Mouse (Mus musculus) lung, embryonic 15.5 days (tissue): ENCODE measurements around the gene Dnajb12. TPM values are rescaled to one million over a fixed set of nuclear protein-coding genes. Genes with fewer than 3 reads are reported as not detected.
A peak's percentile ranks its signal among the peaks of the same experiment; 100 is the strongest.
"Not testable (repeated sequence)": the region's sequence is repeated elsewhere in the genome, so short reads cannot be mapped to it uniquely, and the experiment has no call there.

Source experiments
- ATAC-seq: fragments of 200-750 bp; cut with Nextera tagmentation; 2 replicates; pipeline ENCODE4 v1.8.0; 2017; ENCODE audit warnings: moderate number of reproducible peaks, borderline replicate concordance; ENCODE audit not compliant: low FRiP score, low TSS enrichment; ENCODE audit errors: extremely low read depth
- H3K27ac ChIP-seq: fragments of 300-500 bp; sonication (generic); 2 replicates; pipeline ENCODE4 v1.5.1; 2015; ENCODE audit warnings: moderate library complexity, mild to moderate bottlenecking, inconsistent platforms
- H3K27me3 ChIP-seq: fragments of 300-500 bp; sonication (generic); 2 replicates; pipeline ENCODE4 v1.6.1; 2015; ENCODE audit warnings: inconsistent platforms
- H3K36me3 ChIP-seq: fragments of 300-500 bp; sonication (generic); 2 replicates; pipeline ENCODE4 v1.6.1; 2015; ENCODE audit warnings: inconsistent platforms
- H3K4me1 ChIP-seq: fragments of 300-500 bp; sonication (generic); 2 replicates; pipeline ENCODE4 v1.6.1; 2015; ENCODE audit warnings: inconsistent platforms
- H3K4me2 ChIP-seq: fragments of 300-500 bp; sonication (generic); 2 replicates; pipeline ENCODE4 v1.6.1; 2015; ENCODE audit warnings: inconsistent platforms, mild to moderate bottlenecking, moderate library complexity
- H3K4me3 ChIP-seq: fragments of 300-500 bp; sonication (generic); 2 replicates; pipeline ENCODE4 v1.5.1; 2015; ENCODE audit warnings: mild to moderate bottlenecking, inconsistent platforms
- H3K9ac ChIP-seq: fragments of 300-500 bp; sonication (generic); 2 replicates; pipeline ENCODE4 v1.6.1; 2015; ENCODE audit warnings: inconsistent platforms
- H3K9me3 ChIP-seq: fragments of 300-500 bp; sonication (generic); 2 replicates; pipeline ENCODE4 v1.6.1; 2016; ENCODE audit warnings: inconsistent platforms
- WGBS: fragments of 180-500 bp; shearing (Covaris S2); methylation state at CpG from one replicate; pipeline ENCODE4 v1.1.7; 2015; 5-methylcytosine and 5-hydroxymethylcytosine counted together
- polyA plus RNA-seq: library from polyadenylated mRNA; unstranded; fragments of >200 nt; fragmentation: Nextera tagmentation; extraction: Ambion mirVana; gene quantifications from 2 replicates; pipeline ENCODE4 v1.2.1, GENCODE M21; 2015

Dnajb12 gene
- polyA plus RNA-seq, 1 experiment from 2014 or later: 24.1 TPM

DNA sequence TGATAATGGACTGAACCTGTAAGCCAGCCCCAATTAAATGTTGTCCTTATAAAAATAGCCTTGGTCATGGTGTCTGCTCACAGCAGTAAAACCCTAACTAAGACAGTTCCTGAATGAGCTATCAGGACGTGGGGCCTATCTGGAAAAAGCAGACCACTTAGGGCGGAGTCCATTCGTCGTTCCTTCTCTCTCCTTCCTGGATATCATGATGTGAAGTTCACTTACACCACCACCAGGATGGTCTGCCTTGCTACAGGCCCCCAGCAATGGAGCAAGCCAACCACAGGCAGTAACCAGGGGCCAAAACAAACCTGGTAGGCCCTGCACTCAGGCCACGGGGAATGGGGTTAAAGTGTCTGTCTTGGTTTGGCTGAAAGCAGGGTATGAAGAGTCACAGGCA, 5.7 kb upstream of the Dnajb12 start:
- Histone ChIP-seq H3K4me2 (no peak overlapping the region), H3K36me3 (no peaks in the 10 kb centered on the region), H3K9ac (no peak overlapping the region), H3K4me3 (no peak overlapping the region), H3K27me3 (no peaks in the 10 kb centered on the region), H3K27ac (no peak overlapping the region), H3K9me3 (no peaks in the 10 kb centered on the region), H3K4me1 (peaks cover 1% of the 10 kb centered on the region)
- WGBS: 67% methylated on average over 5 of the region's 5 CpGs
- ATAC-seq: no peak

DNA sequence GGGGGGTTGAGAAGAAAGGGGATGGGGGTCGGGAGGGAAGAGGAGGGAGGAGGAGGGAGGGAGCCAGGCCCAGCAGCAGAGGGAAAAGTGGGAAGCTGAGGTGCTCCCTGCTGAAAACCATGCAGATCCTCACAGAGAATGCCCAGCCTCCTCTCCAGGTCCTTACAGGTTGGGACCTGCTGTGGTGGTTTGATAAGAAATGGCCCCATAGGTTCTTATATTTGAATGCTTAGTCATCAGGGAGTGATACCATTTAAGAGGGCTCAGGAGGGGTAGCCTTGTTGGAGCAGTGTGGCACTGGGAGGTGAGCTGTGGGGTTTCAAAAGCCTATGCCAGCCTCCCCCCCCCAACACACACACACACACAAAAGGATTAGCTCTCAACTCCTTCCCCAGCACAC, 4.0 kb upstream of the Dnajb12 start:
- H3K27me3 ChIP-seq: no peaks in the 10 kb centered on the region
- no peak overlapping the region for H3K9ac ChIP-seq
- H3K27ac ChIP-seq: no peak overlapping the region
- no peaks in the 10 kb centered on the region for H3K9me3 ChIP-seq
- H3K36me3 ChIP-seq: no peaks in the 10 kb centered on the region
- H3K4me2 ChIP-seq: no peak overlapping the region
- no peak for ATAC-seq
- WGBS: 43% methylated on average over 1 of the region's 1 CpGs
- no peak overlapping the region for H3K4me3 ChIP-seq
- H3K4me1 ChIP-seq: peaks cover 6% of the 10 kb centered on the region

GRCm38 (mm10) chr10:59876698-59877097, 2.7 kb upstream of the Dnajb12 start:
- not testable (repeated sequence) for H3K9ac ChIP-seq, H3K9me3 ChIP-seq, ATAC-seq, H3K4me2 ChIP-seq, H3K27ac ChIP-seq, H3K36me3 ChIP-seq, H3K27me3 ChIP-seq, H3K4me3 ChIP-seq
- H3K4me1 ChIP-seq: peaks cover 16% of the 10 kb centered on the region
- 86% methylated on average over 4 of the region's 4 CpGs for WGBS

DNA sequence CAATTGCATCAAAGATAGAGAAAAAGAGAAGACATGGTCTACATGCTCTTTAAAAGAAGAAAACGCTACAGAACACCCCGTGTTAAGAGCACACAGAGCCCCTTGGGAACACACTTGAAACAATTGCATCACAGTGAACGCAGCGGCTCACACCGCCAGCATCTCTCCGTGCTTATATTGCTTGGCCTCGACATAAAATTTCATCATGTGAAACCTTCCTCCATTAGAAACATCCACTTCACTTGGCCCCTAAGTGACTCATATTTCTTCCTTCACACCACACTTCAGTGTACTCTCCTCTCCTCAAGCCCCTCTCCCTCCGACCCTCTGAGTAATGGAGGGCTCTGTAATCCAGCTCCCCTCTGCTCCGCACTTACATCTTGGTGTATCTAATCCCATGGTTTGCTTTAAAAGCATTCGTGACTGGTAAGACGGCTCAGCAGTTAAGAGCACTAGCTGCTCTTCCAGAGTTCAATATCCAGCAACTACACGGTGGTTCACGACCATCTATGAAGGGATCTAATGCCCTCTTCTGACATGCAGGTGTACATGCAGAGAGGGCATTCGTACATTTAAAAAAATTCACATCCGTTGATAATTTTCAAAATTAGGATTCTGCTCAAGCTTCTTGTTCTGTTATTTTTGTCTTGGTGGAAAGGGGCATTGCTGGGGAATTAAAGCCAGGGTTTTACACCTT, 1.8 kb upstream of the Dnajb12 start:
- Histone ChIP-seq H3K36me3 (no peaks in the 10 kb centered on the region), H3K9me3 (no peaks in the 10 kb centered on the region), H3K9ac (no peak overlapping the region), H3K27ac (no peak overlapping the region), H3K4me3 (no peak overlapping the region), H3K4me2 (no peak overlapping the region), H3K4me1 (peaks cover 16% of the 10 kb centered on the region), H3K27me3 (no peaks in the 10 kb centered on the region)
- no peak for ATAC-seq
- 63% methylated on average over 15 of the region's 15 CpGs for WGBS

GRCm38 (mm10) chr10:59878823-59879222, 533 bp upstream of the Dnajb12 start:
- Histone ChIP-seq H3K4me3 (peak overlapping the region; percentile 89), H3K9me3 (no peaks in the 10 kb centered on the region), H3K36me3 (no peaks in the 10 kb centered on the region), H3K9ac (peak overlapping the region; percentile 95), H3K4me1 (peaks cover 16% of the 10 kb centered on the region), H3K4me2 (peak overlapping the region; percentile 88), H3K27ac (peak overlapping the region; percentile 99), H3K27me3 (no peaks in the 10 kb centered on the region)
- no peak for ATAC-seq
- WGBS: 16% methylated on average over 5 of the region's 5 CpGs

- Histone ChIP-seq H3K4me3 (peak overlapping the region; percentile 89), H3K9ac (peak overlapping the region; percentile 95), H3K27ac (peak overlapping the region; percentile 99), H3K4me2 (peak overlapping the region; percentile 88), H3K27me3 (no peaks in the 10 kb centered on the region), H3K4me1 (peaks cover 16% of the 10 kb centered on the region), H3K9me3 (no peaks in the 10 kb centered on the region), H3K36me3 (peaks cover 6% of the 10 kb centered on the region; the same call in 1 of the 2 replicates)
- peak; percentile 55 for ATAC-seq
- 0% methylated on average over 13 of the region's 13 CpGs for WGBS
Observed at GRCm38 (mm10) chr10:59880029-59880386, 652 bp downstream of the Dnajb12 start.

GRCm38 (mm10) chr10:59880837-59881236, 1.5 kb downstream of the Dnajb12 start:
- peak overlapping the region; percentile 95 for H3K9ac ChIP-seq
- peaks cover 16% of the 10 kb centered on the region for H3K4me1 ChIP-seq
- H3K27me3 ChIP-seq: no peaks in the 10 kb centered on the region
- no peak for ATAC-seq
- H3K4me2 ChIP-seq: peak overlapping the region; percentile 88
- peaks cover 6% of the 10 kb centered on the region; the same call in 1 of the 2 replicates for H3K36me3 ChIP-seq
- H3K4me3 ChIP-seq: peak overlapping the region; percentile 89
- no peaks in the 10 kb centered on the region for H3K9me3 ChIP-seq
- WGBS: 79% methylated on average over 7 of the region's 7 CpGs
- H3K27ac ChIP-seq: no peak overlapping the region

GRCm38 (mm10) chr10:59884327-59885173, 5.2 kb downstream of the Dnajb12 start:
- no peak overlapping the region for H3K4me3 ChIP-seq
- H3K4me1 ChIP-seq: peaks cover 18% of the 10 kb centered on the region
- H3K27ac ChIP-seq: no peak overlapping the region
- no peaks in the 10 kb centered on the region for H3K27me3 ChIP-seq
- no peak overlapping the region for H3K9ac ChIP-seq
- no peak overlapping the region for H3K4me2 ChIP-seq
- no peak for ATAC-seq
- H3K36me3 ChIP-seq: peaks cover 6% of the 10 kb centered on the region; the same call in 1 of the 2 replicates
- no peaks in the 10 kb centered on the region for H3K9me3 ChIP-seq
- WGBS: 84% methylated on average over 10 of the region's 10 CpGs

DNA sequence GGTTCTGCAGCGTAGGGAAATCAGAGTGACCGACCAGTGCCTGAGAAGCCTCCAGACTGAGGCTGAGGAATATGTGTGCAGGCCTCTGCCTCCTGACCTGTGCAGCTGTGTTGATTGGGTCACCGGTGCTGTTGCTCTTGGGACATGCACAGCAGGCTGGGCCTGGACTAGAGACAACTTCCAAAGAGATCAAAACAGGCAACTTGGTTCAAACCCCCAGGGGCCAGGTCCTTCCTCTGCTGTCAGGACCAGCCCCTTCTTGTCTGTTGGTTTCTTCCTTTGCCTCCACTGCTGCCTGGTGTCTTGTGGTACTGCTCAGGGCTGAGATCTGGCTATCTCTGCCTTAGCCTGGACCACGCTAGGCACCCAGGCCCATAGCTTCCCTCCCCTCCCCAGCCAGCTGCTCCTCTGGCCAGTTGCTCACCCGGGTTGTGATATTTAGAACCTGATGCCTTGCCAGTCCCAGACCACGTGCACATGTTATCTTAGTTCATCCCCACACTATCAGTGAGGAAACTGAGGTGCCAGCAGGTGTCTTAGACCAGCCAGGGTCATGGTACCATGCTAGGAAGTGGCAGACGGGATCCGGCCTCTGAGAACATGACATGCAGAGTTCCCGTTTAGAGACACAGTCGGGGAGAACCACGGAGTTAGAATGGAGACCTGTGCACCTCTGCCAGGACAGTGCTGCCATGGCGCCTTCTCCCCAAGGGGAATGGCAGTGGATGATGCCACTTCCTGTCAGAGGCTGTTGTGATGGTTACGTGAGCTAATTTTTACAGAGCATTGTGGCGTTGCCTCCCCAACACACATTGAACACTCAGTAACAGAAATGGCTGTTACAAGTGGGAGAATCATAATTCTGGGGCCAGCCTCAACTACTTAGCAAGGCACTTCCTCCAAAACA, 6.1 kb downstream of the Dnajb12 start:
- Histone ChIP-seq H3K4me2 (no peak overlapping the region), H3K9ac (no peak overlapping the region), H3K27ac (no peak overlapping the region), H3K36me3 (peaks cover 6% of the 10 kb centered on the region; the same call in 1 of the 2 replicates), H3K4me1 (peaks cover 22% of the 10 kb centered on the region), H3K4me3 (no peak overlapping the region), H3K9me3 (no peaks in the 10 kb centered on the region), H3K27me3 (no peaks in the 10 kb centered on the region)
- WGBS: 83% methylated on average over 14 of the region's 14 CpGs
- no peak for ATAC-seq

DNA sequence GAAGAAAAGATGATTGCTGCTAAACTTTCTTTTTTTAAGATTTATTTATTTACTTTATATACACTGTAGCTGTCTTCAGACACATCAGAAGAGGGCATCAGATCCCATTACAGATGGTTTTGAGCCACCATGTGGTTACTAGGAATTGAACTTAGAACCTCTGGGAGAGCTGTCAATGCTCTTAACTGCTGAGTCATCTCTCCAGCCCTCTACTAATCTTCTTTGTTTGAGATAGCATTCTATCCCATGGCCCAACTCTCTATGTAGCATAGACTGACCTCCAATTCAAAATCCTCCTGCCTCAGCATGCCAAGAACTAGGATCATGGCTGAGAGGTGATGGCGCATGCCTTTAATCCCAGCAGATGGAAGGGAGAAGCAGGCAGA, 6.7 kb downstream of the Dnajb12 start:
- H3K27ac ChIP-seq: no peak overlapping the region
- peaks cover 16% of the 10 kb centered on the region for H3K4me1 ChIP-seq
- H3K27me3 ChIP-seq: no peaks in the 10 kb centered on the region
- no peak overlapping the region for H3K4me2 ChIP-seq
- H3K4me3 ChIP-seq: no peak overlapping the region
- 93% methylated on average over 1 of the region's 1 CpGs for WGBS
- no peaks in the 10 kb centered on the region for H3K9me3 ChIP-seq
- H3K9ac ChIP-seq: no peak overlapping the region
- H3K36me3 ChIP-seq: peaks cover 11% of the 10 kb centered on the region
- no peak for ATAC-seq

DNA sequence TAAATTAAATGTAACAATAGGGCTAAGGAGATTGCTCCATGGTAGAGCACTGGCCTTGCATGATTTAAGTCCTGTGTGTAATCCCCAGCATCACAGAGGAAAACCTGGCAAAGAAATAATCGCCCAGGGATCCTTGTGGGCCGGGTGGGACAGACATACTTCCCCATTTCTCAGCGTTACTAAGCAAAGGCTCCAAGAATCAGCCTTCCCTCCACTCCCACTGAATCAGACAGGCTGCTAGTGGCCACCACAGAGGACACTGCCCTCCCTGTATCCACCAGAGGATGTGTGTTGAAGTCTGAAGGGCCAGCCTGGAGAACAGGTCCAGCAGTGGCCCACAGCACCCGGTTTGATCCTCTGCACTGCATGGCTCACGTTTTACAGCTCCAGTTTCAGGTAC, 8.1 kb downstream of the Dnajb12 start:
- H3K4me1 ChIP-seq: peaks cover 13% of the 10 kb centered on the region; the same call in 1 of the 2 replicates
- no peaks in the 10 kb centered on the region for H3K9me3 ChIP-seq

More for the DNA sequence above, 8.1 kb downstream of the Dnajb12 start:
- no peak overlapping the region for H3K27ac ChIP-seq
- H3K27me3 ChIP-seq: no peaks in the 10 kb centered on the region
- H3K36me3 ChIP-seq: peaks cover 22% of the 10 kb centered on the region
- H3K4me3 ChIP-seq: no peak overlapping the region
- no peak for ATAC-seq
- no peak overlapping the region for H3K4me2 ChIP-seq
- 79% methylated on average over 5 of the region's 5 CpGs for WGBS
- H3K9ac ChIP-seq: no peak overlapping the region
